Mouse (Mus musculus) activated CD4-positive, CD25-positive, alpha-beta regulatory T cell, adult 9 weeks (primary cell): ENCODE results near the gene Actl7a. TPM values are rescaled to one million over a fixed set of nuclear protein-coding genes. Genes with fewer than 3 reads are reported as not detected.

ENCODE experiments used
- polyA plus RNA-seq: library from polyadenylated mRNA; unstranded; fragments of 100-300 nt; shearing (Covaris generic); gene quantifications from one replicate; pipeline ENCODE4 v1.2.1, GENCODE M21; 2017

Actl7a gene
- polyA plus RNA-seq: not detected

DNA sequence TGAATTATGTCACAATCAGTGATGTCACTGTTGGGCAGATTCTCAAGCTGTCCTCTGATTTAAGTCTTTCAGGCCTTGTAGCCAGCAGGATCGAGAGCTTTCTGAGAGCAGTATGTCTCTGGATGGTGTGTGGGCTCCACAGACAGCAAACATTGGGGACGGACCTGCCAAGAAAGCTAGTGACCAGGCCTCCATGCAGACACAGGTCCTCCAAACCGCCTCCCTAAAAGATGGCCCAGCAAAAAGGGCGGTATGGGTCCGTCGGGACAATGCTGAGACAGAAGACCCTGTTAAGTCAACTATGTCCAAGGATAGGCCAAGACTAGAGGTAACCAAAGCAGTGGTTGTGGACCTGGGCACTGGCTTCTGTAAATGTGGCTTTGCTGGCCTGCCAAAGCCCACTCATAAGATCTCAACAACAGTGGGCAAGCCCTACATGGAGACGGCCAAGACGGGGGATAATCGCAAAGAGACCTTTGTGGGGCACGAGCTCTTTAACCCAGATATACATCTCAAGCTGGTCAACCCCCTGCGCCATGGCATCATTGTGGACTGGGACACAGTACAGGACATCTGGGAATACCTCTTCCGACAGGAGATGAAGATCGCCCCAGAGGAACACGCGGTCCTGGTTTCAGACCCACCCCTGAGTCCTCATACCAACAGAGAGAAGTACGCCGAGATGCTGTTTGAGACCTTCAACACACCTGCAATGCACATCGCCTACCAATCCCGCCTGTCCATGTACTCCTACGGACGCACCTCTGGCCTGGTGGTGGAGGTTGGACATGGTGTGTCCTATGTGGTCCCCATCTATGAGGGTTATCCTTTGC, at the start of gene Actl7a:
Gene Actl7a (plus strand): TSS at position 51 of the 833 bp plus-strand sequence.

DNA sequence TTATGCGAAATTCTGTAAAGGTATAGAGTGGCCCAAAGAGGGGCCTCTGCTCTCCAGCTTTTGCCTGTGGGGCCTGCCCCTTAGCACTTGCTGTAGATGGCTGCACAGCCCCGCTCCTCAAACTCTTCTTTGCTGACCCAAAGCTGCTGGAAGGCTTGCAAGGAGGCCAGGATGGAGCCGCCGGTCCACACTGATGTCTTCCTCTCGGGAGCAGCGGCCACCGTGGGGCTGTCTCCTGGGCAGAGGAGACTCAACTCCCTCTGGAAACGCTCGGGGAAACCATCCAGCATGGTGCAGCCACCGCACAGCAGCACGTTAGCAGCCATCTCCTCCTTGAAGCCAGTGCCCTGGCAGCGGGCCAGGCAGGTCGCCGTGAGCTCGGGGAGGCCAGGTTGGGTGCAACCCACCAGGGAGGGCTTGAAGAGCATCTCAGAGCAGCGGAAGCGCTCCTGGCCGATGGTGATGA, 3.2 kb upstream of the Actl7a start, which contains the start of gene Gm26657:
Gene Gm26657 (plus strand): TSS at position 51 of the 466 bp plus-strand sequence.

DNA sequence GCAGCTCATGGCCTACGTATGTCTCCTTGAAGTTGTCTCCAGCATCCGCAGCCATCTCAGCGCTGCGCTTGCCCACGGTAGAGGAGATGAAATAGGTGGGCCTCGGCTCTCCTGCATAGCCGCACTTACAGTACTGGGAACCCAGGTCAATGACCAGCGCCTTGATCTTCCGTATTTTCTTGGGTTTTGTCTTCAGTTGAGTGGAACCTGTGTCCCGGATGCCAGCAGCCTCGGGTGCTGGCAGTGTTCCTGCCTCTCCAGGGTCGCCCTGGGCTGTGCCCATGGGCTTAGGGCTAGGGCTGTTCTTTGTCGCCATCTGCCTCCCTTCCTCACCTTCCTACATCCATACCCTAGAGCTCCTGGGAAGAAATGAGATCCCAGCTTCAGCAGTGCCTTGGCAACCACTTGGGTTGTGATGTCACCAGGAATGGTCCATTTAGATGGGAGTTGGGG, 2.1 kb upstream of the Actl7a start, which contains the start of gene Actl7b:
Gene Actl7b (minus strand): TSS at position 403 of the 453 bp plus-strand sequence.

Other genes starting within 250 kb of the Actl7a start
- not detected for gene Gm26657, start 3.3 kb upstream of the Actl7a start, polyA plus RNA-seq
- not detected for gene Actl7b, start 2.0 kb upstream of the Actl7a start, polyA plus RNA-seq
- 34.4 TPM for gene Elp1, start 58.9 kb downstream of the Actl7a start, polyA plus RNA-seq
- gene Fam206a, start 58.9 kb downstream of the Actl7a start, polyA plus RNA-seq: 27.6 TPM
- gene Ctnnal1, start 121.8 kb downstream of the Actl7a start, polyA plus RNA-seq: 0.97 TPM
- gene Tmem245, start 204.0 kb downstream of the Actl7a start, polyA plus RNA-seq: 2.3 TPM
- gene Frrs1l, start 247.0 kb downstream of the Actl7a start, polyA plus RNA-seq: not detected